Comparison of ENCODE assay signal across 8 mouse cellular contexts in genomic region chr12:111165831-111166591, GRCm38 (mm10). TPM values are rescaled to one million over a fixed set of nuclear protein-coding genes. Genes with fewer than 3 reads are reported as not detected.
A peak's percentile ranks its signal among the peaks of the same experiment; 100 is the strongest.
DNase-seq lines count a peak whose midpoint lies in the region; ATAC-seq lines count a peak whose summit lies in the region.

Gene Traf3, plus strand, starts transcription at chr12:111166370.

- peak; percentile 93 for DNase-seq in ZHBTc4 (ENCODE audit: low read depth, low spot score)
- DNase-seq in cerebellum, postnatal 10 days, result peak; percentile 79 to 85
- DNase-seq in gastrocnemius, postnatal 25 days, result peak; percentile 66
- DNase-seq in left cerebral cortex, postnatal 36 days (ENCODE audit: low spot score in 2 of 2), result peak; percentile 57 to 64
- DNase-seq in mesoderm, embryonic 11.5 days (ENCODE audit: low read depth, low spot score), result peak; percentile 84
- DNase-seq in right cerebral cortex, postnatal 14 days, result peak; percentile 68
- peak; percentile 65 to 74 for DNase-seq in urinary bladder, postnatal 4 days (ENCODE audit: low spot score in 2 of 2)

- intact Hi-C loops in left cerebral cortex, postnatal 36 days (cut with DNase I), result loop anchor here (5.0 to 10.0 kb wide), 2 partner anchors 79 to 359 kb away; no protein-coding TSS in a partner anchor

- peak; percentile 49 for ATAC-seq in inflammation-experienced regulatory T-cells, adult 6 months

RNA-seq across cellular contexts. Expression of gene Traf3, which starts in this region (rescaled TPM):
- total RNA-seq in gastrocnemius, postnatal 25 days (2021), result 10 to 100 TPM; 16.3 to 16.7 TPM
- polyA plus RNA-seq in inflammation-experienced regulatory T-cells, adult 6 months (2017; shearing (Covaris generic)), result 10 to 100 TPM; 12.6 to 15.8 (median 13.7) TPM
- 10 to 100 TPM; 51.6 to 55.4 TPM for total RNA-seq in left cerebral cortex, postnatal 36 days (2021)

Comparison
In these comparisons a context has a peak if more than half of its experiments do, and no peak if none do; other contexts are left out.
1. Peak in every context shown above with its lines: DNase-seq and ATAC-seq.